Mouse (Mus musculus): ENCODE results near the gene Gas8. TPM values are rescaled to one million over a fixed set of nuclear protein-coding genes. Genes with fewer than 3 reads are reported as not detected.
A peak's percentile ranks its signal among the peaks of the same experiment; 100 is the strongest.

The Gas8 gene
- polyA plus RNA-seq, 1 experiment from 2014 or later, result 36.2 TPM

GRCm38 (mm10) chr8:123492898-123493297 is 25.7 kb upstream of the Gas8 start:
- Histone ChIP-seq H3K4me2 (replicated peaks; ENCODE audit: low read depth, low read length) (no peak overlapping the region), H3K4me3 (ENCODE audit: low read length) (no peak overlapping the region), H3K9ac (ENCODE audit: low read depth, low read length) (no peak overlapping the region), H3K36me3 (ENCODE audit: control insufficient read depth, insufficient read depth, low read length) (peaks cover 94% of the 10 kb centered on the region), H3K4me1 (ENCODE audit: control insufficient read depth, insufficient read depth, low read length) (no peaks in the 10 kb centered on the region), H3K9me3 (ENCODE audit: control insufficient read depth, low read length) (no peaks in the 10 kb centered on the region), H3K27ac (ENCODE audit: low read depth, low read length) (no peak overlapping the region), H3K27me3 (ENCODE audit: control insufficient read depth, insufficient read depth, low read length) (no peaks in the 10 kb centered on the region)
- ATAC-seq (ENCODE audit: low FRiP score, low TSS enrichment), result no peak
- WGBS, result 95% methylated on average over 9 of the region's 9 CpGs

GRCm38 (mm10) chr8:123497699-123498098 is 20.9 kb upstream of the Gas8 start:
- no peaks in the 10 kb centered on the region for H3K9me3 ChIP-seq (ENCODE audit: control insufficient read depth, low read length)
- H3K27me3 ChIP-seq (ENCODE audit: control insufficient read depth, insufficient read depth, low read length), result no peaks in the 10 kb centered on the region
- H3K4me2 ChIP-seq (replicated peaks; ENCODE audit: low read depth, low read length), result no peak overlapping the region
- ATAC-seq (ENCODE audit: low FRiP score, low TSS enrichment), result no peak
- no peak overlapping the region for H3K9ac ChIP-seq (ENCODE audit: low read depth, low read length)
- no peaks in the 10 kb centered on the region for H3K4me1 ChIP-seq (ENCODE audit: control insufficient read depth, insufficient read depth, low read length)
- H3K4me3 ChIP-seq (ENCODE audit: low read length), result no peak overlapping the region
- WGBS, result 88% methylated on average over 4 of the region's 4 CpGs
- no peak overlapping the region for H3K27ac ChIP-seq (ENCODE audit: low read depth, low read length)
- peaks cover 94% of the 10 kb centered on the region for H3K36me3 ChIP-seq (ENCODE audit: control insufficient read depth, insufficient read depth, low read length)

GRCm38 (mm10) chr8:123498963-123499362 is 19.7 kb upstream of the Gas8 start:
- no peaks in the 10 kb centered on the region for H3K9me3 ChIP-seq (ENCODE audit: control insufficient read depth, low read length)
- 92% methylated on average over 11 of the region's 11 CpGs for WGBS
- H3K4me3 ChIP-seq (ENCODE audit: low read length), result no peak overlapping the region
- H3K36me3 ChIP-seq (ENCODE audit: control insufficient read depth, insufficient read depth, low read length), result peaks cover 94% of the 10 kb centered on the region
- H3K4me2 ChIP-seq (replicated peaks; ENCODE audit: low read depth, low read length), result no peak overlapping the region
- H3K9ac ChIP-seq (ENCODE audit: low read depth, low read length), result no peak overlapping the region
- no peaks in the 10 kb centered on the region for H3K4me1 ChIP-seq (ENCODE audit: control insufficient read depth, insufficient read depth, low read length)
- H3K27me3 ChIP-seq (ENCODE audit: control insufficient read depth, insufficient read depth, low read length), result no peaks in the 10 kb centered on the region
- ATAC-seq (ENCODE audit: low FRiP score, low TSS enrichment), result no peak
- H3K27ac ChIP-seq (ENCODE audit: low read depth, low read length), result no peak overlapping the region

- no peak overlapping the region for H3K27ac ChIP-seq (ENCODE audit: low read depth, low read length)
- no peak for ATAC-seq (ENCODE audit: low FRiP score, low TSS enrichment)
- H3K27me3 ChIP-seq (ENCODE audit: control insufficient read depth, insufficient read depth, low read length), result no peaks in the 10 kb centered on the region
- peaks cover 91% of the 10 kb centered on the region for H3K36me3 ChIP-seq (ENCODE audit: control insufficient read depth, insufficient read depth, low read length)
- no peak overlapping the region for H3K9ac ChIP-seq (ENCODE audit: low read depth, low read length)
- WGBS, result 92% methylated on average over 11 of the region's 11 CpGs
- no peaks in the 10 kb centered on the region for H3K9me3 ChIP-seq (ENCODE audit: control insufficient read depth, low read length)
- no peak overlapping the region for H3K4me2 ChIP-seq (replicated peaks; ENCODE audit: low read depth, low read length)
- H3K4me3 ChIP-seq (ENCODE audit: low read length), result no peak overlapping the region
- H3K4me1 ChIP-seq (ENCODE audit: control insufficient read depth, insufficient read depth, low read length), result peaks cover 5% of the 10 kb centered on the region; the same call in 1 of the 2 replicates
These were observed 19.1 kb upstream of the Gas8 start for GRCm38 (mm10) chr8:123499556-123499955.

GRCm38 (mm10) chr8:123502192-123502591 is 16.4 kb upstream of the Gas8 start:
- H3K36me3 ChIP-seq (ENCODE audit: control insufficient read depth, insufficient read depth, low read length), result peaks cover 74% of the 10 kb centered on the region
- H3K4me1 ChIP-seq (ENCODE audit: control insufficient read depth, insufficient read depth, low read length), result peaks cover 12% of the 10 kb centered on the region
- WGBS, result 91% methylated on average over 5 of the region's 5 CpGs

GRCm38 (mm10) chr8:123503801-123504467 is 14.7 kb upstream of the Gas8 start:
- Histone ChIP-seq H3K9ac (ENCODE audit: low read depth, low read length) (no peak overlapping the region), H3K27ac (ENCODE audit: low read depth, low read length) (no peak overlapping the region), H3K4me1 (ENCODE audit: control insufficient read depth, insufficient read depth, low read length) (peaks cover 12% of the 10 kb centered on the region), H3K27me3 (ENCODE audit: control insufficient read depth, insufficient read depth, low read length) (no peaks in the 10 kb centered on the region), H3K4me2 (replicated peaks; ENCODE audit: low read depth, low read length) (no peak overlapping the region), H3K4me3 (ENCODE audit: low read length) (no peak overlapping the region), H3K9me3 (ENCODE audit: control insufficient read depth, low read length) (no peaks in the 10 kb centered on the region), H3K36me3 (ENCODE audit: control insufficient read depth, insufficient read depth, low read length) (peaks cover 66% of the 10 kb centered on the region)
- WGBS, result 97% methylated on average over 6 of the region's 6 CpGs
- ATAC-seq (ENCODE audit: low FRiP score, low TSS enrichment), result no peak

More at GRCm38 (mm10) chr8:123502192-123502591, 16.4 kb upstream of the Gas8 start:
- no peak overlapping the region for H3K27ac ChIP-seq (ENCODE audit: low read depth, low read length)
- H3K27me3 ChIP-seq (ENCODE audit: control insufficient read depth, insufficient read depth, low read length), result no peaks in the 10 kb centered on the region
- no peak overlapping the region for H3K4me2 ChIP-seq (replicated peaks; ENCODE audit: low read depth, low read length)
- H3K9ac ChIP-seq (ENCODE audit: low read depth, low read length), result no peak overlapping the region
- no peaks in the 10 kb centered on the region for H3K9me3 ChIP-seq (ENCODE audit: control insufficient read depth, low read length)
- H3K4me3 ChIP-seq (ENCODE audit: low read length), result no peak overlapping the region
- no peak for ATAC-seq (ENCODE audit: low FRiP score, low TSS enrichment)

GRCm38 (mm10) chr8:123504591-123505195 is 13.9 kb upstream of the Gas8 start:
- Histone ChIP-seq H3K4me1 (ENCODE audit: control insufficient read depth, insufficient read depth, low read length) (peaks cover 12% of the 10 kb centered on the region), H3K27me3 (ENCODE audit: control insufficient read depth, insufficient read depth, low read length) (no peaks in the 10 kb centered on the region), H3K9ac (ENCODE audit: low read depth, low read length) (no peak overlapping the region), H3K4me2 (replicated peaks; ENCODE audit: low read depth, low read length) (no peak overlapping the region), H3K9me3 (ENCODE audit: control insufficient read depth, low read length) (no peaks in the 10 kb centered on the region), H3K27ac (ENCODE audit: low read depth, low read length) (no peak overlapping the region), H3K4me3 (ENCODE audit: low read length) (no peak overlapping the region), H3K36me3 (ENCODE audit: control insufficient read depth, insufficient read depth, low read length) (peaks cover 66% of the 10 kb centered on the region)
- 48% methylated on average over 9 of the region's 9 CpGs for WGBS
- peak; percentile 61 for ATAC-seq (ENCODE audit: low FRiP score, low TSS enrichment)

GRCm38 (mm10) chr8:123505267-123505666 is 13.4 kb upstream of the Gas8 start:
- Histone ChIP-seq H3K9me3 (ENCODE audit: control insufficient read depth, low read length) (no peaks in the 10 kb centered on the region), H3K4me1 (ENCODE audit: control insufficient read depth, insufficient read depth, low read length) (peaks cover 12% of the 10 kb centered on the region), H3K27me3 (ENCODE audit: control insufficient read depth, insufficient read depth, low read length) (no peaks in the 10 kb centered on the region), H3K27ac (ENCODE audit: low read depth, low read length) (no peak overlapping the region), H3K4me2 (replicated peaks; ENCODE audit: low read depth, low read length) (no peak overlapping the region), H3K9ac (ENCODE audit: low read depth, low read length) (no peak overlapping the region), H3K36me3 (ENCODE audit: control insufficient read depth, insufficient read depth, low read length) (peaks cover 61% of the 10 kb centered on the region), H3K4me3 (ENCODE audit: low read length) (no peak overlapping the region)
- no peak for ATAC-seq (ENCODE audit: low FRiP score, low TSS enrichment)
- 49% methylated on average over 4 of the region's 4 CpGs for WGBS

GRCm38 (mm10) chr8:123505695-123506094 is 12.9 kb upstream of the Gas8 start:
- H3K27me3 ChIP-seq (ENCODE audit: control insufficient read depth, insufficient read depth, low read length), result no peaks in the 10 kb centered on the region

More at GRCm38 (mm10) chr8:123505695-123506094, 12.9 kb upstream of the Gas8 start:
- Histone ChIP-seq H3K4me1 (ENCODE audit: control insufficient read depth, insufficient read depth, low read length) (peaks cover 12% of the 10 kb centered on the region), H3K4me3 (ENCODE audit: low read length) (no peak overlapping the region), H3K4me2 (replicated peaks; ENCODE audit: low read depth, low read length) (no peak overlapping the region), H3K9ac (ENCODE audit: low read depth, low read length) (no peak overlapping the region), H3K9me3 (ENCODE audit: control insufficient read depth, low read length) (no peaks in the 10 kb centered on the region), H3K27ac (ENCODE audit: low read depth, low read length) (no peak overlapping the region), H3K36me3 (ENCODE audit: control insufficient read depth, insufficient read depth, low read length) (peaks cover 56% of the 10 kb centered on the region)
- ATAC-seq (ENCODE audit: low FRiP score, low TSS enrichment), result 0 out of 2 replicates have a peak, but pooled peaks have one; percentile 44
- 46% methylated on average over 9 of the region's 9 CpGs for WGBS

Data from kidney, embryonic 14.5 days (tissue).